Mouse (Mus musculus): ENCODE data around the gene Stat5a.

DNA sequence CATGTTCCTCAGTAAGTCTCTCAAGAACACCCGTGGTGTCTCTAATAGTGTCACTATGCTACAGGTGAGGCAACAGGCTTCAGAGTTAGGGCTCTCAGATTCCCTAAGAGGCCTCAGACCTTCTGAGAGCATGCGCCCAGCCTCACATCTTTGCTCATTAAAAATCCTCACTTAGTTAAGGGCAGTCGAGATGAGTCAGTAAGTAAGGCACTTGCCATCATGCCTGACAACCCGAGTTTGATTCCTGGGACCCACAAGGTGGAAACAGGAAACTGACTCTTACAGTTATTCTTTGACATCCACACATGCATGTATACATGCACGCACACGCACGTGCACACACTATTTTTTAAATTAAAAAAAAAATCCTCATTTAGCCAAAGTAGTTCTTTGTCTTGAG is 34.7 kb upstream of the Stat5a start:
- TF ChIP-seq EP300 (IDR thresholded peaks at IDR 0.05; ENCODE audit: low read length) (no peak), CTCF (conservative IDR thresholded peaks at IDR 0.05 in 1 of 2, IDR thresholded peaks at IDR 0.05 in 1 of 2; ENCODE audit: low read depth in 2 of 2, low read length in 2 of 2) (no peak), MAZ (IDR thresholded peaks at IDR 0.05; ENCODE audit: low read depth, low read length) (no peak), KAT2A (IDR thresholded peaks at IDR 0.05; ENCODE audit: insufficient replicate concordance, low read length) (no peak), ZKSCAN1 (IDR thresholded peaks at IDR 0.05; ENCODE audit: borderline replicate concordance, low read depth, low read length) (no peak), USF2 (conservative IDR thresholded peaks at IDR 0.05; ENCODE audit: low read depth, low read length) (no peak), TBP (conservative IDR thresholded peaks at IDR 0.05; ENCODE audit: low read depth, low read length) (no peak), ZMIZ1 (IDR thresholded peaks at IDR 0.05; ENCODE audit: low read depth, low read length) (no peak; the same call in 1 of the 2 replicates), SMC3 (IDR thresholded peaks at IDR 0.05; ENCODE audit: low read depth, low read length) (no peak), POLR2AphosphoS2 (IDR thresholded peaks at IDR 0.05; ENCODE audit: low read depth, low read length) (no peak), GABPA (IDR thresholded peaks at IDR 0.05; ENCODE audit: insufficient replicate concordance, low read depth, low read length) (no peak), POLR2A (IDR thresholded peaks at IDR 0.05; ENCODE audit: low read depth, low read length) (no peak)
